Mouse (Mus musculus) forebrain, postnatal 0 days (tissue): Measurements from ENCODE around the gene Gimap9. TPM values are rescaled to one million over a fixed set of nuclear protein-coding genes. Genes with fewer than 3 reads are reported as not detected.

Experiments used
- ATAC-seq: fragments of 200-750 bp; cut with Nextera tagmentation; 2 replicates; pipeline ENCODE4 v1.8.0; 2017; ENCODE audit warnings: mild to moderate bottlenecking, moderate library complexity
- DNase-seq: peaks from one replicate; pipeline ENCODE4 v3.0.0-alpha.2; 2015
- H3K27ac ChIP-seq: fragments of 300-500 bp; sonication (generic); 2 replicates; pipeline ENCODE4 v1.5.1; 2014; ENCODE audit warnings: low read depth, mild to moderate bottlenecking, antibody characterized with exemption, low read length, moderate library complexity, mixed read lengths
- H3K27me3 ChIP-seq: fragments of 300-500 bp; sonication (generic); 2 replicates; pipeline ENCODE4 v1.6.1; 2014; ENCODE audit warnings: mild to moderate bottlenecking, low read length, mixed read lengths; ENCODE audit not compliant: insufficient read depth
- H3K36me3 ChIP-seq: fragments of 300-500 bp; sonication (generic); 2 replicates; pipeline ENCODE4 v1.6.1; 2014; ENCODE audit warnings: mild to moderate bottlenecking, moderate library complexity; ENCODE audit not compliant: insufficient read depth
- H3K4me1 ChIP-seq: fragments of 300-500 bp; sonication (generic); 2 replicates; pipeline ENCODE4 v1.6.1; 2014; ENCODE audit warnings: antibody characterized with exemption; ENCODE audit not compliant: insufficient read depth
- H3K4me2 ChIP-seq: fragments of 300-500 bp; sonication (generic); 2 replicates; pipeline ENCODE4 v1.6.1; 2014; ENCODE audit warnings: low read depth, mild to moderate bottlenecking, moderate library complexity
- H3K4me3 ChIP-seq: fragments of 300-500 bp; sonication (generic); 2 replicates; pipeline ENCODE4 v1.5.1; 2014; ENCODE audit warnings: low read depth, low read length, mixed read lengths
- H3K9ac ChIP-seq: fragments of 300-500 bp; sonication (generic); 2 replicates; pipeline ENCODE4 v1.6.1; 2014; ENCODE audit warnings: mild to moderate bottlenecking
- H3K9me3 ChIP-seq: fragments of 300-500 bp; sonication (generic); 2 replicates; pipeline ENCODE4 v1.6.1; 2016; ENCODE audit warnings: low read length
- CTCF ChIP-seq: sonication (generic); IDR thresholded peaks from 2 replicates; pipeline ENCODE4 v1.5.1; 2016; ENCODE audit warnings: antibody characterized with exemption, control low read depth, low read depth
- WGBS: fragments of 180-500 bp; shearing (Covaris S2); extraction: QIAGEN DNeasy Blood & Tissue Kit; methylation state at CpG from one replicate; pipeline ENCODE4 v1.1.7; 2014; 5-methylcytosine and 5-hydroxymethylcytosine counted together
- polyA plus RNA-seq: library from polyadenylated mRNA; unstranded; fragments of >200 nt; fragmentation: Nextera tagmentation; extraction: Ambion mirVana; gene quantifications from 2 replicates; pipeline ENCODE4 v1.2.1, GENCODE M21; 2015
- total RNA-seq: library from RNA; depleted of rRNA; stranded (reverse); fragments of >200 nt; gene quantifications from 2 replicates; pipeline ENCODE4 v1.2.3, GENCODE M21; 2014; rRNA removed

Gimap9 gene
- 1.4 and 1.5 TPM in 2 replicates for total RNA-seq
- 0.79 and 1.3 TPM in 2 replicates for polyA plus RNA-seq

DNA sequence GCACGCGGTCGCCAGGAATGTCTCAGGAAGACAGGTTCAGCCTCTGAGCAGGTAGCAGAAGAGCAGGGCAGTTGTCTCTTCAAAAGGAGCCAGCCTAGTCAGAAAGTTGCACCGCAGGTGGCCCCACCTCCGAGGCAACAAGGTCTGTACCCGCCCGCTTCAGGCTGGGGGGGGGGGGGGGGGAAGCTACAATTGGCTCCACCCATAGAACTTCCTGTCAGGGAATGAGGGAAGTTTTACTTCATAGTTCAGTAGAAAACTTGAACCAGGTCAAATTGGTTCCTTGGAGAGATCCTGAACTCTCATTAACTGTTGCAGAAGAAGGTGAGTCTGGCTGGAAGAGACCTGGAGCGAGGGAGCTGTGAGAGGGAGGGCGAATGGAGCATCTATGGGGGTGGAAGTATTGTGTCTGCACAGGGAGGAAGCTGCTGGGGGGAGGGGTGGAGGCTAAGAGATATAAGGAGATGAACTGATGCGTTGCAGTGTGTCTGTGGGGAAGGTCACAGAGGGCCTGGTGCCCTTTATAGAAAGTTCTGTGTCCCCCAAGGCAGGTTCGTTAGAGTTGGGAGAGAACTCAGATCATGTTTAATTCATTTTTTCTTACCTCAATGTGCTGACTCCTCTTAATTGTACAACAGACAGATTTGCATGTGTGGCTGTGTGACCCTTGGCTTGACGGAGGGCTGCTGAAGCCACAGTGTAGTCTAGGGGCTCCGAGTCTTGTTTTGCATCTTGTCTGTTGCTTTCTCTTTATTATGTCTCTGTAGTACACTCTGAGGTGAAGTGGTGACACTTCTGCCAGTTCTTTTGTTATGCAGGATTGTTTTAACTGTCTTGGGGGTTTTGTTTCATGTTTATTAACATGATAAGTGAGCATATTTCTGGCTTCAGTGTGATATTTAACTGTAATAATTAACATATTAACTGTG is at the start of gene Gimap9:
Gene Gimap9, plus strand, starts transcription at position 199 of the 929 bp plus-strand sequence.
- ATAC-seq, result no peak
- Histone ChIP-seq H3K9me3 (no peaks in the 10 kb centered on the region), H3K4me3 (no peak within 1 kb of the TSS), H3K36me3 (no peaks in the 10 kb centered on the region), H3K27me3 (no peaks in the 10 kb centered on the region), H3K4me1 (no peaks in the 10 kb centered on the region), H3K9ac (no peak within 1 kb of the TSS), H3K27ac (no peak within 1 kb of the TSS), H3K4me2 (peak within 1 kb of the TSS; percentile 6)
- WGBS, result 25% methylated on average over 13 of the region's 13 CpGs
- no peak for DNase-seq
- TF ChIP-seq CTCF, result no peak

GRCm38 (mm10) chr6:48626464-48626863 is 49.5 kb upstream of the Gimap9 start, which contains the start of gene AI854703:
Gene AI854703 (plus strand): TSS chr6:48626764.
- peak within 1 kb of the TSS; percentile 55 for H3K4me3 ChIP-seq
- TF ChIP-seq CTCF, result no peak
- peak within 1 kb of the TSS; percentile 57 for H3K9ac ChIP-seq
- H3K9me3 ChIP-seq, result no peaks in the 10 kb centered on the region
- no peak for DNase-seq
- no peak within 1 kb of the TSS for H3K27ac ChIP-seq
- no peak for ATAC-seq
- H3K36me3 ChIP-seq, result 0 out of 2 replicates have a peak, but pooled peaks cover 2% of the 10 kb centered on the region
- 15% methylated on average over 8 of the region's 8 CpGs for WGBS
- H3K4me1 ChIP-seq, result peaks cover 6% of the 10 kb centered on the region
- H3K27me3 ChIP-seq, result no peaks in the 10 kb centered on the region
- peak within 1 kb of the TSS; percentile 81 for H3K4me2 ChIP-seq

DNA sequence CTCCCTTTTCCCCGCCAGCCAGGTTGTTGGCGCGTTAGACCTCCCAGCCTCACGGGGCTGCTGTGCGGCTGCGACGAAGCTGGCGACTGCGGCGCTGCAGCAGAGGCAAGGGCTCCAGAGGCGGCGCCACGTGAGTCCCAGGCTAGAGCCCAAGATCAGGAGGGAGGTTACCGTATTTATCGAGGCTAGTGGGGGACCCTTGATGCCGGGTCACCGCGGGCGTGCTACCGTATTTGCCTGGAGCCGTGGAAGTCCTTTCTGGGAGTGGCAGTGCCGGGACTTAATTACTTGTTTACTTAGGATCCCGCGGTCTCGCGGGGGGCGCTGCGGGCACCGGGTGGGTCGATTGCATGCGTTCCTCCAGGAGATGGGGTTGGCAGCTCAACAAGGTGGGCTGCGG is 48.9 kb upstream of the Gimap9 start:
- ATAC-seq (peak; percentile 84), DNase-seq (peak; percentile 78)
- H3K27me3 ChIP-seq, result no peaks in the 10 kb centered on the region
- 2% methylated on average over 32 of the region's 32 CpGs for WGBS
- H3K9me3 ChIP-seq, result no peaks in the 10 kb centered on the region
- 0 out of 2 replicates have a peak, but pooled peaks cover 6% of the 10 kb centered on the region for H3K36me3 ChIP-seq
- H3K9ac ChIP-seq, result peak overlapping the region; percentile 57
- H3K27ac ChIP-seq, result no peak overlapping the region
- peaks cover 6% of the 10 kb centered on the region for H3K4me1 ChIP-seq
- peak; percentile 50 for TF ChIP-seq CTCF
- H3K4me3 ChIP-seq, result peak overlapping the region; percentile 55
- H3K4me2 ChIP-seq, result peak overlapping the region; percentile 81

- Histone ChIP-seq H3K36me3 (0 out of 2 replicates have a peak, but pooled peaks cover 6% of the 10 kb centered on the region), H3K4me1 (peaks cover 6% of the 10 kb centered on the region), H3K27me3 (no peaks in the 10 kb centered on the region), H3K27ac (no peak overlapping the region), H3K9ac (peak overlapping the region; percentile 57), H3K4me2 (peak overlapping the region; percentile 81), H3K9me3 (no peaks in the 10 kb centered on the region), H3K4me3 (peak overlapping the region; percentile 55)
- WGBS, result 3% methylated on average over 7 of the region's 7 CpGs
- no peak for DNase-seq
- no peak for TF ChIP-seq CTCF
- no peak for ATAC-seq
Measured at GRCm38 (mm10) chr6:48627511-48627924, 48.4 kb upstream of the Gimap9 start.

DNA sequence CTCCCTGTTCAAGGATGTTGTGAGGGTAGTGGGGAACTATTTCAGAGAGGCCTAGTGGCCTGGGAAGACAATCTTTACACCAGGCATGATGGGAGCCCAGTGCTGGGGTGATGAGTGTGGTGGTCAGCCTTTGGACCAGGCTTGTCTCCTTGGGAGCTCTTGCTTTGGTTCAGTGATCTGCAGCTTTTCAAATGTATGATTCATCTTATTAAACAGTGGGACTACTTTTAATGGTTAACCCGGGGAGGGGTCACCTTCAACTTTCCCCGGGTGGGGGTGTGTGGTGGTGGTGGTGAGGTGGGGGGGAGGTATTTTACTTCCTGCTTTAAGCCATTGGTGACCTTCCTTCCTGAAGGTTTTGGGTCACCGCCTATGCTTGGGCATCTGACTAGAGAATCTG is 47.6 kb upstream of the Gimap9 start:
- Histone ChIP-seq H3K9me3 (no peaks in the 10 kb centered on the region), H3K4me2 (peak overlapping the region; percentile 82; the same call in 1 of the 2 replicates), H3K27ac (no peak overlapping the region), H3K9ac (no peak overlapping the region), H3K4me1 (peaks cover 6% of the 10 kb centered on the region), H3K27me3 (no peaks in the 10 kb centered on the region), H3K36me3 (0 out of 2 replicates have a peak, but pooled peaks cover 6% of the 10 kb centered on the region), H3K4me3 (no peak overlapping the region)
- no peak for TF ChIP-seq CTCF
- no peak for DNase-seq
- 85% methylated on average over 3 of the region's 3 CpGs for WGBS
- ATAC-seq, result no peak

DNA sequence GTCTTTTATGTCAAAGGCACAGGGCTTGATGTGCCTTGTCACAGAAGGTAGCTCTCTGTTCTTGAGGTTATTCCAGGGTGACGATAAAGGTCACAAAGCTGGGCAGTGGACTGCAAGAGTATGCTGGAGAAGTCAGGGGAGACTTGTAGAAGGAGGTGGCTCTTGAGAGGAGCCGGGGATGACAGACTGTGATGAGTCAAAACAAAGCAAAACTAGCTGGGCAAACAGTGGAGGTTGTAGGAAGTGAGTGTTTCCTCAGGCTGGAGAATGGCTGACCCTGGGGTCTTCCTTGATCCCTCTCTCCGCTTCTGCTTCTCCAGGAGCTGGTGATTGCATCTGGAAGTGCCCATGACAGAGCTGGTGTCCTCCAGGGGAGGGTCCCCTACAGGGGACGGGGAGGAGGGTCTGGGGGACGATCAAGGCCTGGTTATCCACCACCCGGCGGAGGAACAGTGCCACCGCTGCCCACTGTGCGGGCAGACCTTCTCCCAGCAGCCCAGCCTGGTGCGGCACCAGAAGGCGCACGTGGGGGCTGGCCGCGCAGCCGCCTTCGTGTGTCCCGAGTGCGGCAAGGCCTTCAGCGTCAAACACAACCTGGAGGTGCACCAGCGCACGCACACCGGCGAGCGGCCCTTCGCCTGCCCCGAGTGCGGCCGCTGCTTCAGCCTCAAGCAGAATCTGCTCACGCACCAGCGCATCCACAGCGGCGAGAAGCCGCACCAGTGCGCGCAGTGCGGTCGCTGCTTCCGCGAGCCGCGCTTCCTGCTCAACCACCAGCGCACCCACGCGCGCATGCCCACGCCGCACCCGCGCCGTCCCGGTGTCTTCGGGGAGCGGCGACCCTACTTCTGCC is 46.9 kb upstream of the Gimap9 start:
- Histone ChIP-seq H3K9me3 (no peaks in the 10 kb centered on the region), H3K36me3 (0 out of 2 replicates have a peak, but pooled peaks cover 6% of the 10 kb centered on the region), H3K4me3 (peak overlapping the region; percentile 44), H3K4me1 (peaks cover 6% of the 10 kb centered on the region), H3K9ac (peak overlapping the region; percentile 54), H3K27ac (peak overlapping the region; percentile 57; the same call in 1 of the 2 replicates), H3K4me2 (peak overlapping the region; percentile 82), H3K27me3 (no peaks in the 10 kb centered on the region)
- ATAC-seq (peak; percentile 83), DNase-seq (peak; percentile 73)
- 6% methylated on average over 53 of the region's 54 CpGs for WGBS
- peak; percentile 1; the same call in 1 of the 2 replicates for TF ChIP-seq CTCF
